Mouse (Mus musculus): ENCODE results near the gene Lonp1. TPM values are rescaled to one million over a fixed set of nuclear protein-coding genes. Genes with fewer than 3 reads are reported as not detected.
A peak's percentile ranks its signal among the peaks of the same experiment; 100 is the strongest.

The Lonp1 gene
- polyA plus RNA-seq, 1 experiment: 50.4 TPM

- H3K4me1 ChIP-seq: peaks cover 52% of the 10 kb centered on the region
- peak overlapping the region; percentile 29 for H3K4me3 ChIP-seq (replicated peaks)
- H3K27me3 ChIP-seq (replicated peaks): no peaks in the 10 kb centered on the region
- TF ChIP-seq FLI1 (IDR thresholded peaks at IDR 0.05; ENCODE audit: low read length) (no peak), GATA1 (IDR thresholded peaks at IDR 0.05; ENCODE audit: borderline replicate concordance, low read length) (no peak)
- H3K9me3 ChIP-seq: no peaks in the 10 kb centered on the region
- peaks cover 97% of the 10 kb centered on the region for H3K36me3 ChIP-seq (replicated peaks; ENCODE audit: low read length)
These were observed 33.0 kb downstream of the Lonp1 start for GRCm38 (mm10) chr17:56593527-56594271.

- TF ChIP-seq GATA1 (IDR thresholded peaks at IDR 0.05; ENCODE audit: borderline replicate concordance, low read length) (no peak), FLI1 (IDR thresholded peaks at IDR 0.05; ENCODE audit: low read length) (no peak)
- no peaks in the 10 kb centered on the region for H3K9me3 ChIP-seq
- no peaks in the 10 kb centered on the region for H3K27me3 ChIP-seq (replicated peaks)
- H3K36me3 ChIP-seq (replicated peaks; ENCODE audit: low read length): peaks cover 100% of the 10 kb centered on the region
- peaks cover 64% of the 10 kb centered on the region for H3K4me1 ChIP-seq
- no peak overlapping the region for H3K4me3 ChIP-seq (replicated peaks)
These were observed 34.1 kb downstream of the Lonp1 start for GRCm38 (mm10) chr17:56592553-56592952.

- TF ChIP-seq GATA1 (IDR thresholded peaks at IDR 0.05; ENCODE audit: borderline replicate concordance, low read length) (no peak), FLI1 (IDR thresholded peaks at IDR 0.05; ENCODE audit: low read length) (no peak)
- H3K36me3 ChIP-seq (replicated peaks; ENCODE audit: low read length): peaks cover 78% of the 10 kb centered on the region
- H3K4me3 ChIP-seq (replicated peaks): peak overlapping the region; percentile 15
- peaks cover 79% of the 10 kb centered on the region for H3K4me1 ChIP-seq
- H3K9me3 ChIP-seq: no peaks in the 10 kb centered on the region
- no peaks in the 10 kb centered on the region for H3K27me3 ChIP-seq (replicated peaks)
These were observed 37.8 kb downstream of the Lonp1 start for GRCm38 (mm10) chr17:56588921-56589320.

- H3K9me3 ChIP-seq: no peaks in the 10 kb centered on the region
- peaks cover 77% of the 10 kb centered on the region for H3K4me1 ChIP-seq
- no peak for TF ChIP-seq FLI1 (IDR thresholded peaks at IDR 0.05; ENCODE audit: low read length)
- no peaks in the 10 kb centered on the region for H3K27me3 ChIP-seq (replicated peaks)
- H3K4me3 ChIP-seq (replicated peaks): peak overlapping the region; percentile 12
- peaks cover 74% of the 10 kb centered on the region for H3K36me3 ChIP-seq (replicated peaks; ENCODE audit: low read length)
These were observed 38.9 kb downstream of the Lonp1 start for GRCm38 (mm10) chr17:56587773-56588172.

- peak overlapping the region; percentile 99 for H3K4me3 ChIP-seq (replicated peaks)
- no peak for TF ChIP-seq FLI1 (IDR thresholded peaks at IDR 0.05; ENCODE audit: low read length)
- TF ChIP-seq GATA1 (IDR thresholded peaks at IDR 0.05; ENCODE audit: borderline replicate concordance, low read length): no peak
- H3K4me1 ChIP-seq: peaks cover 77% of the 10 kb centered on the region
- H3K27me3 ChIP-seq (replicated peaks): no peaks in the 10 kb centered on the region
- no peaks in the 10 kb centered on the region for H3K9me3 ChIP-seq
- peaks cover 74% of the 10 kb centered on the region for H3K36me3 ChIP-seq (replicated peaks; ENCODE audit: low read length)
These were observed 41.4 kb downstream of the Lonp1 start for GRCm38 (mm10) chr17:56585171-56585821.

- peaks cover 77% of the 10 kb centered on the region for H3K4me1 ChIP-seq
- H3K27me3 ChIP-seq (replicated peaks): no peaks in the 10 kb centered on the region
- peak within 1 kb of the TSS; percentile 99 for H3K4me3 ChIP-seq (replicated peaks)
- TF ChIP-seq FLI1 (IDR thresholded peaks at IDR 0.05; ENCODE audit: low read length) (no peak), GATA1 (IDR thresholded peaks at IDR 0.05; ENCODE audit: borderline replicate concordance, low read length) (no peak)
- peaks cover 74% of the 10 kb centered on the region for H3K36me3 ChIP-seq (replicated peaks; ENCODE audit: low read length)
- no peaks in the 10 kb centered on the region for H3K9me3 ChIP-seq
These were observed 42.2 kb downstream of the Lonp1 start, which contains the start of the genes Safb2 and Safb for GRCm38 (mm10) chr17:56584257-56585130. Gene Safb2 (minus strand): TSS chr17:56584585. Gene Safb (plus strand): TSS chr17:56584825.

- peaks cover 74% of the 10 kb centered on the region for H3K4me1 ChIP-seq
- no peaks in the 10 kb centered on the region for H3K27me3 ChIP-seq (replicated peaks)
- no peaks in the 10 kb centered on the region for H3K9me3 ChIP-seq
- H3K36me3 ChIP-seq (replicated peaks; ENCODE audit: low read length): peaks cover 74% of the 10 kb centered on the region
- peak overlapping the region; percentile 99 for H3K4me3 ChIP-seq (replicated peaks)
- TF ChIP-seq FLI1 (IDR thresholded peaks at IDR 0.05; ENCODE audit: low read length) (no peak), GATA1 (IDR thresholded peaks at IDR 0.05; ENCODE audit: borderline replicate concordance, low read length) (no peak)
These were observed 43.0 kb downstream of the Lonp1 start for GRCm38 (mm10) chr17:56583611-56584256.

GRCm38 (mm10) chr17:56583071-56583470 is 43.6 kb downstream of the Lonp1 start:
- Histone ChIP-seq H3K27me3 (replicated peaks) (no peaks in the 10 kb centered on the region), H3K36me3 (replicated peaks; ENCODE audit: low read length) (peaks cover 74% of the 10 kb centered on the region), H3K4me3 (replicated peaks) (peak overlapping the region; percentile 99), H3K4me1 (peaks cover 72% of the 10 kb centered on the region), H3K9me3 (no peaks in the 10 kb centered on the region)
- TF ChIP-seq FLI1 (IDR thresholded peaks at IDR 0.05; ENCODE audit: low read length): no peak
- no peak for TF ChIP-seq GATA1 (IDR thresholded peaks at IDR 0.05; ENCODE audit: borderline replicate concordance, low read length)

- Histone ChIP-seq H3K4me1 (peaks cover 60% of the 10 kb centered on the region), H3K36me3 (replicated peaks; ENCODE audit: low read length) (peaks cover 96% of the 10 kb centered on the region), H3K27me3 (replicated peaks) (no peaks in the 10 kb centered on the region), H3K9me3 (no peaks in the 10 kb centered on the region), H3K4me3 (replicated peaks) (no peak overlapping the region)
- TF ChIP-seq GATA1 (IDR thresholded peaks at IDR 0.05; ENCODE audit: borderline replicate concordance, low read length): no peak
- TF ChIP-seq FLI1 (IDR thresholded peaks at IDR 0.05; ENCODE audit: low read length): no peak
These were observed 53.7 kb downstream of the Lonp1 start for GRCm38 (mm10) chr17:56572939-56573338.
